Mouse (Mus musculus) stomach, postnatal 0 days (tissue): ENCODE results near the gene Tcte3.

Experiments
- CTCF ChIP-seq: IDR thresholded peaks from 2 replicates; pipeline ENCODE4 v1.5.1; 2016; ENCODE audit warnings: antibody characterized with exemption, low read depth, mild to moderate bottlenecking, moderate library complexity
- EP300 ChIP-seq: optimal IDR thresholded peaks from 2 replicates; pipeline ENCODE3; 2016; ENCODE audit warnings: antibody characterized with exemption

DNA sequence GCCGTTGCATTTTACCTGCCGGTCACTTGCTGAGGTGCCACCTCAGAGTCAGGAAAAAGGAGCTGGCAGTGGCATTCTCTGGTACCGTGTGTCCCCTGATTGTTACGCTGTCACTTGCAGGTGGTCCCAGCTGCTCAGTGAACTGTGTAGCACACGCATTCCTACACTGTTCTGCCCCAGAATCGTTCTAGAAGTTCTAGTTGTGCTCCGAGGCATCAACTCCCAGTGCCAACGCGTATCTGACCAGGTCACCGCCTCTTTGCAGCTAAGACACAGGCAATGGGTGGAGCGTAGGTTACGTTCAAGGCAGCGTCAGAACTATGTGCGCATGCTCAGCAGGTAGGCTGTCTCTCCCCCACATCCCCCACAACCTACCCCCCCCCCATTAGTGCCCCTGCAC lies 18.4 kb upstream of the Tcte3 start:
- TF ChIP-seq CTCF (no peak), EP300 (no peak)
